Mouse (Mus musculus): ENCODE results near the gene Dclk2. TPM values are rescaled to one million over a fixed set of nuclear protein-coding genes. Genes with fewer than 3 reads are reported as not detected.

Gene Dclk2
- total and polyA plus RNA-seq, 3 experiments, result under 0.01 to 0.17 TPM; not detected in 1

- H3K27me3 ChIP-seq (ENCODE audit: control insufficient read depth in 1 of 2, insufficient read depth in 2 of 2, low read length in 2 of 2), result no peaks in the 10 kb centered on the region; a peak in 1 of 4 replicates
- no peak overlapping the region for H3K27ac ChIP-seq (ENCODE audit: control insufficient read depth, low read depth, low read length)
- no peaks in the 10 kb centered on the region for H3K79me2 ChIP-seq (ENCODE audit: control insufficient read depth, insufficient read depth, low read length, poor library complexity)
- H3K9me3 ChIP-seq (replicated peaks; ENCODE audit: insufficient read depth, low read length), result no peaks in the 10 kb centered on the region
- DNase-seq (ENCODE audit: low read depth, low spot score), result no peak
- H3K9ac ChIP-seq (ENCODE audit: control insufficient read depth, low read depth, low read length, poor library complexity, severe bottlenecking), result no peak overlapping the region
- H3K36me3 ChIP-seq (ENCODE audit: control insufficient read depth in 1 of 2, insufficient read depth in 2 of 2, low read length in 2 of 2), result no peaks in the 10 kb centered on the region
- no peak for TF ChIP-seq MXI1 (IDR thresholded peaks at IDR 0.05; ENCODE audit: low read depth, low read length)
- TF ChIP-seq ZC3H11A (IDR thresholded peaks at IDR 0.05; ENCODE audit: low read depth, low read length), result no peak
- TF ChIP-seq SIN3A (IDR thresholded peaks at IDR 0.05; ENCODE audit: low read length), result no peak
- no peak for TF ChIP-seq USF2 (IDR thresholded peaks at IDR 0.05; ENCODE audit: borderline replicate concordance in 1 of 2, insufficient read depth in 1 of 2, low read depth in 1 of 2, low read length in 2 of 2)
- no peak for TF ChIP-seq UBTF (IDR thresholded peaks at IDR 0.05; ENCODE audit: borderline replicate concordance, insufficient read depth, low read depth, low read length)
- no peak overlapping the region for H3K4me3 ChIP-seq (ENCODE audit: control insufficient read depth in 1 of 2, insufficient read depth in 1 of 2, low read depth in 2 of 2, low read length in 2 of 2)
- H3K4me1 ChIP-seq (ENCODE audit: control insufficient read depth in 1 of 2, insufficient read depth in 2 of 2, low read length in 2 of 2), result no peaks in the 10 kb centered on the region
Observed at GRCm38 (mm10) chr3:86862939-86863311, 57.7 kb downstream of the Dclk2 start.

GRCm38 (mm10) chr3:86862245-86862938 is 58.3 kb downstream of the Dclk2 start:
- H3K9me3 ChIP-seq (replicated peaks; ENCODE audit: insufficient read depth, low read length), result no peaks in the 10 kb centered on the region
- H3K36me3 ChIP-seq (ENCODE audit: control insufficient read depth in 1 of 2, insufficient read depth in 2 of 2, low read length in 2 of 2), result no peaks in the 10 kb centered on the region
- H3K79me2 ChIP-seq (ENCODE audit: control insufficient read depth, insufficient read depth, low read length, poor library complexity), result no peaks in the 10 kb centered on the region
- TF ChIP-seq USF2 (IDR thresholded peaks at IDR 0.05; ENCODE audit: borderline replicate concordance in 1 of 2, insufficient read depth in 1 of 2, low read depth in 1 of 2, low read length in 2 of 2), result no peak
- TF ChIP-seq ZKSCAN1 (IDR thresholded peaks at IDR 0.05; ENCODE audit: low read depth, low read length), result no peak
- TF ChIP-seq RAD21 (IDR thresholded peaks at IDR 0.05; ENCODE audit: low read depth, low read length), result no peak
- no peak for TF ChIP-seq CHD1 (IDR thresholded peaks at IDR 0.05; ENCODE audit: low read depth, low read length)
- TF ChIP-seq ZNF384 (IDR thresholded peaks at IDR 0.05; ENCODE audit: low read depth, low read length), result no peak
- TF ChIP-seq SMC3 (IDR thresholded peaks at IDR 0.05; ENCODE audit: low read depth, low read length), result no peak
- no peak for TF ChIP-seq ETS1 (IDR thresholded peaks at IDR 0.05; ENCODE audit: low read depth, low read length)
- TF ChIP-seq MXI1 (IDR thresholded peaks at IDR 0.05; ENCODE audit: low read depth, low read length), result no peak
- no peak for TF ChIP-seq ZMIZ1 (IDR thresholded peaks at IDR 0.05; ENCODE audit: low read depth, low read length)
- TF ChIP-seq MEF2A (IDR thresholded peaks at IDR 0.05; ENCODE audit: extremely low read depth, insufficient replicate concordance, low read depth, low read length, poor library complexity, severe bottlenecking), result no peak
- no peak for DNase-seq (ENCODE audit: low read depth, low spot score)
- H3K27ac ChIP-seq (ENCODE audit: control insufficient read depth, low read depth, low read length), result no peak overlapping the region
- H3K4me1 ChIP-seq (ENCODE audit: control insufficient read depth in 1 of 2, insufficient read depth in 2 of 2, low read length in 2 of 2), result no peaks in the 10 kb centered on the region
- H3K4me3 ChIP-seq (ENCODE audit: control insufficient read depth in 1 of 2, insufficient read depth in 1 of 2, low read depth in 2 of 2, low read length in 2 of 2), result no peak overlapping the region
- H3K27me3 ChIP-seq (ENCODE audit: control insufficient read depth in 1 of 2, insufficient read depth in 2 of 2, low read length in 2 of 2), result no peaks in the 10 kb centered on the region; a peak in 1 of 4 replicates
- H3K9ac ChIP-seq (ENCODE audit: control insufficient read depth, low read depth, low read length, poor library complexity, severe bottlenecking), result no peak overlapping the region
